Mouse (Mus musculus) ES-Bruce4 (cell line): ENCODE data around the gene Hvcn1.

Experiments
- CTCF ChIP-seq: IDR thresholded peaks from one replicate; pipeline ENCODE4 v1.8.1; 2011; ENCODE audit warnings: low read depth, low read length
- POLR2A ChIP-seq: IDR thresholded peaks from one replicate; pipeline ENCODE4 v1.8.1; 2011; ENCODE audit warnings: low read length; ENCODE audit not compliant: insufficient read depth

DNA sequence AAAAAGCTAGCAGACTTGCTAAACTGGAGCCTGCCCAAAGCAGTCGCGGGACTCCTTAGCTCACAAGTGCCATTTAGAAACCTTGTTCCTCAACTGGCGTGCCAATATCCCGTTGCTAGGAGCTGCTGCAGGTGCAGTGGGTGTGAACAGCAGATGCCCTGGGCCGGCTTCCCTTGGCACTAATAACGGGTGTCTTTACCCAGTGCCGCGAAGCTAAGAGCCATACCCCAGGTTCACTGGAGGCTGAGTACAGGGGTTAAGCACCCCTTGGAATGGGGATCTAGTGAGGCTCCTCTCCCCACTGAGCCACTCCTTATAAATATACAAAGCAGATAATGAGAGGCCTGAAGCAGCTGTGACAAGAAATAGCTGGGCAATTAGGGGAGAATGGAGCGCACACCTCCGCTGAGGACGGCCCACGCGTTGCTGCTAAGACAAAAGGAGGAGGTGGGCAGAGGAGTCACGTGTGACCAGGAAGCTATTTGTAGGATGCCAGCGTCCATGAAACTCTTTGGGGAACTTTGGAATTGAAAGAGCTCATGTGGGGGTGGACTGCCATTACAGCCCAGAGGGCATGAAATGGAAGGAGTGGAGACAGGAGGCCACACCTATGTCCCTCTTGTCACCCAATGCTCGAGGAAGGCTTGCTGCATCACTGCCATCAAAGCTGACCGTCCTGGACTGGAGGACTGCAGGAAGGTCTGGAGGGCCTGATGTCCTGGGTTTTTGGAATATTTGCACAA lies 37.3 kb downstream of the Hvcn1 start:
- TF ChIP-seq POLR2A = no peak
- no peak for TF ChIP-seq CTCF
